Mouse (Mus musculus): ENCODE measurements around the gene Card10.

- no peak for TF ChIP-seq CTCF (IDR thresholded peaks at IDR 0.05; ENCODE audit: extremely low read depth, insufficient read length, insufficient replicate concordance, low read depth, low read length)
- no peak for TF ChIP-seq POLR2A (IDR thresholded peaks at IDR 0.05; ENCODE audit: low read depth, low read length)
Observed at GRCm38 (mm10) chr15:78816074-78816391, 13.2 kb upstream of the Card10 start.

All from small intestine, adult 2 months (tissue).